Mouse (Mus musculus): Measurements from ENCODE around the gene Zfp385b. TPM values are rescaled to one million over a fixed set of nuclear protein-coding genes. Genes with fewer than 3 reads are reported as not detected.
"Not testable (repeated sequence)": the region's sequence is repeated elsewhere in the genome, so short reads cannot be mapped to it uniquely, and the experiment has no call there.

Zfp385b gene
- total RNA-seq, 2 experiments from 2014 or later = 47.0 to 49.9 TPM

- no peak for DNase-seq
Observed at GRCm38 (mm10) chr2:77457120-77457519, 362.3 kb downstream of the Zfp385b start.

GRCm38 (mm10) chr2:77456602-77457001 lies 362.8 kb downstream of the Zfp385b start:
- DNase-seq = peak in 1 of 2 experiments; percentile 16

- no peak for DNase-seq
Observed at GRCm38 (mm10) chr2:77454341-77454937, 365.0 kb downstream of the Zfp385b start.

GRCm38 (mm10) chr2:77453786-77454185 lies 365.7 kb downstream of the Zfp385b start:
- DNase-seq = no peak

GRCm38 (mm10) chr2:77450017-77450416 lies 369.4 kb downstream of the Zfp385b start:
- DNase-seq = not testable (repeated sequence)

- no peak for DNase-seq
Observed at GRCm38 (mm10) chr2:77448951-77449480, 370.4 kb downstream of the Zfp385b start.

- DNase-seq = no peak
Observed at GRCm38 (mm10) chr2:77444282-77444681, 375.2 kb downstream of the Zfp385b start.

- DNase-seq = no peak
Observed at GRCm38 (mm10) chr2:77440591-77440990, 378.8 kb downstream of the Zfp385b start.

GRCm38 (mm10) chr2:77436241-77436759 lies 383.1 kb downstream of the Zfp385b start:
- DNase-seq = no peak

GRCm38 (mm10) chr2:77419476-77419875 lies 400.0 kb downstream of the Zfp385b start:
- no peak for DNase-seq

GRCm38 (mm10) chr2:77418078-77418477 lies 401.4 kb downstream of the Zfp385b start:
- DNase-seq = no peak

- DNase-seq = no peak
Observed at GRCm38 (mm10) chr2:77412171-77412570, 407.3 kb downstream of the Zfp385b start.

- DNase-seq = no peak
Observed at GRCm38 (mm10) chr2:77411612-77412011, 407.8 kb downstream of the Zfp385b start.

GRCm38 (mm10) chr2:77409521-77410135 lies 409.8 kb downstream of the Zfp385b start:
- no peak for DNase-seq

- DNase-seq = no peak
Observed at GRCm38 (mm10) chr2:77408972-77409371, 410.5 kb downstream of the Zfp385b start.

GRCm38 (mm10) chr2:77402329-77402728 lies 417.1 kb downstream of the Zfp385b start:
- DNase-seq = no peak

GRCm38 (mm10) chr2:77401438-77402235 lies 417.8 kb downstream of the Zfp385b start:
- DNase-seq = peak; percentile 13 to 24

- DNase-seq = no peak
Observed at GRCm38 (mm10) chr2:77393881-77394280, 425.6 kb downstream of the Zfp385b start.

- no peak for DNase-seq
Observed at GRCm38 (mm10) chr2:77388186-77388585, 431.3 kb downstream of the Zfp385b start.

GRCm38 (mm10) chr2:77386515-77386914 lies 432.9 kb downstream of the Zfp385b start:
- peak in 1 of 2 experiments; percentile 34 for DNase-seq

GRCm38 (mm10) chr2:77382766-77383165 lies 436.7 kb downstream of the Zfp385b start:
- DNase-seq = no peak

GRCm38 (mm10) chr2:77379907-77380306 lies 439.5 kb downstream of the Zfp385b start:
- no peak for DNase-seq

- no peak for DNase-seq
Observed at GRCm38 (mm10) chr2:77379332-77379731, 440.1 kb downstream of the Zfp385b start.
